Comparison of ENCODE assay signal across 8 mouse cellular contexts in the genomic region with DNA sequence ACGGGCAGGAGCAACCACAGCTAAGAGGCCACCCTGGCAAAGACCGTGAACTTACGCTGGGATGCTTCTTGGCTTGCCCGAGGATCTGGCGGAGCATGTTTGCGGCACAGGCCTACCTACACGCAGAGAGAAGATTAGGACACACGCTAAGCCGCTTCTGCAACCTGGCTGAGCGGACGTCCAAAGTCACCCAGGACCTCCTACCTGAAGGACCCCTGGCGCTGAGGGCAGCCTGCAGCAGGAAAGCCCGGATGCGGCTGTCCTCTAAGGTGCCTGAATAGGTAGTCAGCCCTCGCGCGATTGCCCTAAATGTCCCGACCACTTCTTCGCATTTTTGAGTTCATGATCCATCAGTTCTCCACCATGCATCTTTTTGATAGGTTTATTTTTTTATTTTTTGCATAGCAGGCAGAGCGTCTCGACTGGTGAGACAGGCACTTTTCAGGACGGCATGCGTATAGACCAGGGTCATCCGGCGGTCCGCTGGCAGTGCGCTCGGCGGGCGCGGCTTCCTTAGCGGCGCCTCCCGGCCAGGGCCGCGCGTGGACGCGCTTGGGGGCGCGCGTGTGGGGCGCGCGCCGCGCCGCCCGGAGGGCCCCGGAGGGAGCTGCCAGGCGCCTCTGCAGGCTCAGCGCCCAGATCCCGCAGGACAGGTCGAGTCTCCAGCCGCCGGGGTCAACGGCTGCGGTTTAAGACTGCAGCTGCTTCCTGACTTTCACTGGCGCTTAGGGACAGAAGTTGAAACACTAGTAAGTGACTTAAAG. TPM values are rescaled to one million over a fixed set of nuclear protein-coding genes. Genes with fewer than 3 reads are reported as not detected.
DNase-seq lines count a peak whose midpoint lies in the region; ATAC-seq lines count a peak whose summit lies in the region.

A gene (minus strand): TSS at position 229 of the 764 bp plus-strand sequence.
A gene (plus strand): TSS at position 541 of the 764 bp plus-strand sequence.

- peak within 1 kb of the TSS; percentile 78 for H3K4me3 ChIP-seq in heart, embryonic 10.5 days
- H3K4me3 ChIP-seq in kidney, embryonic 15.5 days (replicated peaks) = peak within 1 kb of the TSS; percentile 92

- peaks cover 32% of the 10 kb centered on the region for H3K36me3 ChIP-seq in heart, embryonic 10.5 days
- H3K36me3 ChIP-seq in kidney, embryonic 15.5 days = peaks cover 26% of the 10 kb centered on the region

- peaks cover 15% of the 10 kb centered on the region; the same call in 1 of the 2 replicates for H3K4me1 ChIP-seq in heart, embryonic 10.5 days
- H3K4me1 ChIP-seq in kidney, embryonic 15.5 days = peaks cover 14% of the 10 kb centered on the region

- peak; percentile 96 for ATAC-seq in erythroblast, adult 5-6 weeks (replicated peaks; ENCODE audit: low FRiP score, poor library complexity, severe bottlenecking)
- ATAC-seq in kidney, embryonic 15.5 days (replicated peaks; ENCODE audit: low FRiP score) = peak; percentile 99
- ATAC-seq in monocyte, adult 5-6 weeks (replicated peaks; ENCODE audit: insufficient number of reproducible peaks, low FRiP score, low TSS enrichment, poor library complexity, severe bottlenecking) = peak; percentile 95

- peak within 1 kb of the TSS; percentile 91 for H3K27ac ChIP-seq in heart, embryonic 10.5 days
- H3K27ac ChIP-seq in kidney, embryonic 15.5 days = peak within 1 kb of the TSS; percentile 89

- peak; percentile 91 to 92 for DNase-seq in B cell, adult 2 months
- DNase-seq in brain, adult 2 months (ENCODE audit: low read depth, low spot score) = peak; percentile 97
- peak; percentile 95 for DNase-seq in heart, embryonic 10.5 days (ENCODE audit: low spot score)
- peak; percentile 93 for DNase-seq in liver
- DNase-seq in spleen, postnatal 4 days (ENCODE audit: low spot score in 2 of 2) = peak; percentile 89 to 95

- no peaks in the 10 kb centered on the region for H3K27me3 ChIP-seq in heart, embryonic 10.5 days (ENCODE audit: insufficient read depth, poor library complexity, severe bottlenecking)
- H3K27me3 ChIP-seq in kidney, embryonic 15.5 days = no peaks in the 10 kb centered on the region

- under 1% methylated on average over 59 of the region's 59 CpGs for WGBS in heart, embryonic 10.5 days
- under 1% methylated on average over 59 of the region's 59 CpGs for WGBS in kidney, embryonic 15.5 days

- no peaks in the 10 kb centered on the region for H3K9me3 ChIP-seq in heart, embryonic 10.5 days
- H3K9me3 ChIP-seq in kidney, embryonic 15.5 days (replicated peaks) = no peaks in the 10 kb centered on the region

- H3K4me2 ChIP-seq in kidney, embryonic 15.5 days = peak within 1 kb of the TSS; percentile 58

- peak within 1 kb of the TSS; percentile 91 for H3K9ac ChIP-seq in kidney, embryonic 15.5 days

RNA-seq across cellular contexts. Expression of the first gene that starts in this region (rescaled TPM):
- 182 and 200 TPM in 2 replicates for total RNA-seq in erythroblast, adult 5-6 weeks (2015; ENCODE audit: low replicate concordance)
- total RNA-seq in erythroblast, adult 5-6 weeks (2017; ENCODE audit: low replicate concordance) = 79.7 and 129 TPM in 2 replicates
- polyA plus RNA-seq in heart, embryonic 10.5 days (2016; fragmentation: Nextera tagmentation; extraction: Ambion mirVana) = 1,053 and 1,373 TPM in 2 replicates
- 1,037 and 1,135 TPM in 2 replicates for polyA plus RNA-seq in kidney, embryonic 15.5 days (2015; fragmentation: Nextera tagmentation; extraction: Ambion mirVana)
- total RNA-seq in monocyte, adult 5-6 weeks (2017) = 112 to 231 TPM (median 166 TPM) in 3 replicates

RNA-seq across cellular contexts. Expression of the second gene that starts in this region (rescaled TPM):
- total RNA-seq in erythroblast, adult 5-6 weeks (2015; ENCODE audit: low replicate concordance) = 13.3 and 34.3 TPM in 2 replicates
- total RNA-seq in erythroblast, adult 5-6 weeks (2017; ENCODE audit: low replicate concordance) = 13.2 and 24.4 TPM in 2 replicates
- 42.1 and 48.5 TPM in 2 replicates for polyA plus RNA-seq in heart, embryonic 10.5 days (2016; fragmentation: Nextera tagmentation; extraction: Ambion mirVana)
- 69.7 and 70.0 TPM in 2 replicates for polyA plus RNA-seq in kidney, embryonic 15.5 days (2015; fragmentation: Nextera tagmentation; extraction: Ambion mirVana)
- 88.3 to 140 TPM (median 94.3 TPM) in 3 replicates for total RNA-seq in monocyte, adult 5-6 weeks (2017)

Comparison
In these comparisons a context has a peak if more than half of its experiments do, and no peak if none do; other contexts are left out.
1. Peak in every context shown above with its lines: DNase-seq, ATAC-seq, H3K4me3 ChIP-seq and H3K27ac ChIP-seq.